Comparison of ENCODE assay signal across 9 mouse cellular contexts in genomic region chr12:86832551-86833182, GRCm38 (mm10). TPM values are rescaled to one million over a fixed set of nuclear protein-coding genes. Genes with fewer than 3 reads are reported as not detected.
A peak's percentile ranks its signal among the peaks of the same experiment; 100 is the strongest.
DNase-seq lines count a peak whose midpoint lies in the region; ATAC-seq and TF ChIP-seq lines count a peak whose summit lies in the region.
"Had no signal": no experiment of that assay in that cellular context is flagged by ENCODE, and none has a peak within 500 bp of the region (broad histone marks: within the 10 kb centered on the region; RNA-seq: fewer than 3 reads in every experiment).

No protein-coding gene starts in this region.

- no peaks in the 10 kb centered on the region for H3K27me3 ChIP-seq in embryonic facial prominence, embryonic 11.5 days (ENCODE audit: control insufficient read depth, insufficient read depth, low read length)
- no peaks in the 10 kb centered on the region for H3K27me3 ChIP-seq in hindbrain, embryonic 14.5 days (ENCODE audit: control insufficient read depth, insufficient read depth, low read length)
- peaks cover 21% of the 10 kb centered on the region for H3K27me3 ChIP-seq in midbrain, embryonic 12.5 days
- H3K27me3 ChIP-seq: Patski had no signal

- H3K9me3 ChIP-seq in embryonic facial prominence, embryonic 11.5 days (replicated peaks; ENCODE audit: control insufficient read depth, low read length) = no peaks in the 10 kb centered on the region
- H3K9me3 ChIP-seq in hindbrain, embryonic 14.5 days (ENCODE audit: control insufficient read depth, low read length) = no peaks in the 10 kb centered on the region
- no peaks in the 10 kb centered on the region for H3K9me3 ChIP-seq in midbrain, embryonic 12.5 days

- WGBS in embryonic facial prominence, embryonic 11.5 days = 66% methylated on average over 11 of the region's 11 CpGs
- 59% methylated on average over 11 of the region's 11 CpGs for WGBS in hindbrain, embryonic 14.5 days
- WGBS in midbrain, embryonic 12.5 days = 67% methylated on average over 11 of the region's 11 CpGs

- DNase-seq in layer of hippocampus, adult 2 months (ENCODE audit: low spot score in 2 of 2) = no peak
- DNase-seq in layer of hippocampus, adult 9-11 months = no peak
- DNase-seq in embryonic facial prominence, embryonic 11.5 days (ENCODE audit: low spot score) = no peak
- no peak for DNase-seq in hindbrain, embryonic 14.5 days (ENCODE audit: low spot score)
- no peak for DNase-seq in gastrocnemius, adult 8-10 months (ENCODE audit: low spot score in 2 of 2)
- DNase-seq in cerebellum, postnatal 36 days = no peak
- DNase-seq in gastrocnemius, postnatal 4 days (ENCODE audit: low spot score in 2 of 2) = no peak

- H3K4me1 ChIP-seq in embryonic facial prominence, embryonic 11.5 days (ENCODE audit: control insufficient read depth, insufficient read depth, low read length) = peaks cover 6% of the 10 kb centered on the region
- H3K4me1 ChIP-seq in hindbrain, embryonic 14.5 days (replicated peaks; ENCODE audit: control insufficient read depth, insufficient read depth, low read length) = peaks cover 21% of the 10 kb centered on the region
- peaks cover 42% of the 10 kb centered on the region for H3K4me1 ChIP-seq in midbrain, embryonic 12.5 days

- peak overlapping the region; percentile 84 for H3K27ac ChIP-seq in layer of hippocampus, adult 2 months
- H3K27ac ChIP-seq in embryonic facial prominence, embryonic 11.5 days (replicated peaks; ENCODE audit: low read depth, low read length) = no peak overlapping the region
- peak overlapping the region; percentile 84 for H3K27ac ChIP-seq in hindbrain, embryonic 14.5 days
- H3K27ac ChIP-seq in midbrain, embryonic 12.5 days (replicated peaks) = peak overlapping the region; percentile 52

- H3K9ac ChIP-seq in embryonic facial prominence, embryonic 11.5 days (replicated peaks; ENCODE audit: low read length) = peak overlapping the region; percentile 71; the same call in 1 of the 2 replicates
- peak overlapping the region; percentile 56 for H3K9ac ChIP-seq in hindbrain, embryonic 14.5 days
- no peak overlapping the region for H3K9ac ChIP-seq in midbrain, embryonic 12.5 days (replicated peaks)

- TF ChIP-seq CTCF in layer of hippocampus, adult 2 months (conservative IDR thresholded peaks at IDR 0.05) = no peak

- no peak overlapping the region for H3K4me3 ChIP-seq in layer of hippocampus, adult 2 months
- no peak overlapping the region for H3K4me3 ChIP-seq in embryonic facial prominence, embryonic 11.5 days (ENCODE audit: low read depth, low read length)
- no peak overlapping the region for H3K4me3 ChIP-seq in hindbrain, embryonic 14.5 days (replicated peaks; ENCODE audit: low read length)
- no peak overlapping the region for H3K4me3 ChIP-seq in midbrain, embryonic 12.5 days

- H3K36me3 ChIP-seq in embryonic facial prominence, embryonic 11.5 days (replicated peaks; ENCODE audit: control insufficient read depth, insufficient read depth, low read depth, low read length) = no peaks in the 10 kb centered on the region
- H3K36me3 ChIP-seq in hindbrain, embryonic 14.5 days (replicated peaks; ENCODE audit: control insufficient read depth, insufficient read depth) = no peaks in the 10 kb centered on the region
- H3K36me3 ChIP-seq in midbrain, embryonic 12.5 days = no peaks in the 10 kb centered on the region

- no peak for ATAC-seq in embryonic facial prominence, embryonic 11.5 days (replicated peaks; ENCODE audit: insufficient number of reproducible peaks, low FRiP score, low TSS enrichment, low read depth)
- peak; percentile 16; the same call in 1 of the 2 replicates for ATAC-seq in hindbrain, embryonic 14.5 days (ENCODE audit: low FRiP score)
- ATAC-seq in midbrain, embryonic 12.5 days (ENCODE audit: low FRiP score, low read depth) = no peak

- H3K4me2 ChIP-seq in embryonic facial prominence, embryonic 11.5 days (ENCODE audit: low read depth, low read length) = no peak overlapping the region
- peak overlapping the region; percentile 47; the same call in 1 of the 2 replicates for H3K4me2 ChIP-seq in hindbrain, embryonic 14.5 days (replicated peaks)
- H3K4me2 ChIP-seq in midbrain, embryonic 12.5 days (replicated peaks) = peak overlapping the region; percentile 42; the same call in 1 of the 2 replicates

RNA-seq across cellular contexts. Expression of gene Irf2bpl, which starts 51.9 kb away (rescaled TPM):
- 10 to 100 TPM; 69.8 to 70.2 TPM for total RNA-seq in layer of hippocampus, adult 2 months (2021)
- polyA plus RNA-seq in embryonic facial prominence, embryonic 11.5 days (2014; fragmentation: Nextera tagmentation; extraction: Ambion mirVana) = 15.5 and 16.4 TPM in 2 replicates
- 64.5 and 65.5 TPM in 2 replicates for polyA plus RNA-seq in hindbrain, embryonic 14.5 days (2014; fragmentation: Nextera tagmentation; extraction: Ambion mirVana)
- polyA plus RNA-seq in midbrain, embryonic 12.5 days (2016; fragmentation: Nextera tagmentation; extraction: Ambion mirVana) = 74.0 and 76.0 TPM in 2 replicates
- 10 to 100 TPM; 21.3 to 27.0 (median 22.9) TPM for total RNA-seq in gastrocnemius, adult 8-10 months (2022)
- total RNA-seq in gastrocnemius, postnatal 4 days (2021) = 10 to 100 TPM; 43.2 to 44.8 TPM
